15 mouse cellular contexts compared by ENCODE assay signal in the genomic region with DNA sequence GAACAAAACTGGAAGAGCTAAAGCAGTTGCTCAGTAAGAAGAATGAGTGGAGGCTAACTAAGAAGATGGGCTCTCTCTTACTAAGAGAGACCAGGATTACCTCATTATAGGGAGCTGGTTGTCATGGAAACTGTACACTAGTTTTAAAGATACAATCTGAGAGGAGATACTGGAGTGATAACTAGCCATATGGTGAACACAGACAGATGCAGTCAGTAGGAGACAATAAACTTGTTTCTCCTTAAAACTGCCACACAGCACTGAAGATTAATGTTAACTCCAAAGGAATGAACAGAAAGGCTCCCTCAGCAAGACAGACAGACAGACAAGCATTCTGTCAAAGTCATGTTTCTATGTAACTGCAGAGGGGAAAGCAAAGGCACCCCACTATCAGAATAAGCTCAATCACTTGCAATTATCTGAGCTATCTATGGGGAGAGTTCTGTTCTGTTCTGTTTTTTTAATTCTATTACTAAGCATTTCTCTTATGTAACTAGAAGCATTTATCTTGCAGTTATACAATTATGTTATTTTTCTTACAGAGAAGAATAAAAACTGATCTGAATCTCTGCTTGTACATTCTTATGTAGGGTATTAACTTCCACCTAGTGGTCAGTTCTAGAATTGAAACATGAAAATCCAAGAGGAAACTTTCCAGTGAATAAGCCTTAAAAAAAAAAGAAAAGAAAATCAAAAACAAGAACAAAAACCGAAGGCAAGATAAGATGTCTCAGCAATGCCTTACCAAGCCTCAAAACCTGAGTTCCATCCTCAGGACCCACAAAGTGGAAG. TPM values are rescaled to one million over a fixed set of nuclear protein-coding genes. Genes with fewer than 3 reads are reported as not detected.
DNase-seq lines count a peak whose midpoint lies in the region; ATAC-seq and TF ChIP-seq lines count a peak whose summit lies in the region.
"Had no signal": no experiment of that assay in that cellular context is flagged by ENCODE, and none has a peak within 500 bp of the region (broad histone marks: within the 10 kb centered on the region; RNA-seq: fewer than 3 reads in every experiment).

No protein-coding gene starts in this region.

- H3K4me2 ChIP-seq in hindbrain, embryonic 14.5 days (replicated peaks): no peak overlapping the region
- no peak overlapping the region for H3K4me2 ChIP-seq in hindbrain, embryonic 12.5 days (replicated peaks)
- no peak overlapping the region for H3K4me2 ChIP-seq in kidney, embryonic 14.5 days (replicated peaks; ENCODE audit: low read depth, low read length)
- H3K4me2 ChIP-seq: embryonic facial prominence, embryonic 15.5 days had no signal

- H3K9ac ChIP-seq in hindbrain, embryonic 14.5 days: no peak overlapping the region
- no peak overlapping the region for H3K9ac ChIP-seq in hindbrain, embryonic 12.5 days
- H3K9ac ChIP-seq in kidney, embryonic 14.5 days (ENCODE audit: low read depth, low read length): no peak overlapping the region
- H3K9ac ChIP-seq: embryonic facial prominence, embryonic 15.5 days; liver, embryonic 14.5 days had no signal

- no peaks in the 10 kb centered on the region for H3K9me3 ChIP-seq in hindbrain, embryonic 14.5 days (ENCODE audit: control insufficient read depth, low read length)
- no peaks in the 10 kb centered on the region for H3K9me3 ChIP-seq in hindbrain, embryonic 12.5 days (replicated peaks)
- H3K9me3 ChIP-seq in kidney, embryonic 14.5 days (ENCODE audit: control insufficient read depth, low read length): no peaks in the 10 kb centered on the region
- H3K9me3 ChIP-seq: embryonic facial prominence, embryonic 15.5 days had no signal

- 86% methylated on average over 1 of the region's 1 CpGs for WGBS in hindbrain, embryonic 14.5 days
- 93% methylated on average over 1 of the region's 1 CpGs for WGBS in hindbrain, embryonic 12.5 days
- 15% methylated on average over 1 of the region's 1 CpGs for WGBS in lung, adult 2 months
- WGBS in kidney, embryonic 14.5 days: 61% methylated on average over 1 of the region's 1 CpGs

- DNase-seq in hindbrain, embryonic 14.5 days (ENCODE audit: low spot score): peak; percentile 64
- no peak for DNase-seq in lung, adult 2 months
- no peak for DNase-seq in lung, postnatal 14 days
- DNase-seq in Patski (ENCODE audit: low read depth, low spot score): peak; percentile 9
- peak; percentile 1 for DNase-seq in retina, postnatal 7 days (ENCODE audit: low read depth, low spot score)
- DNase-seq in right cerebral cortex, postnatal 4 days: no peak
- DNase-seq: adrenal gland, adult 8-10 months; cerebellum, adult 11 months; heart, postnatal 10 days; kidney, adult 11 months; right cerebral cortex, adult 18-20 months had no signal

- H3K27ac ChIP-seq in hindbrain, embryonic 14.5 days: no peak overlapping the region
- no peak overlapping the region for H3K27ac ChIP-seq in hindbrain, embryonic 12.5 days
- H3K27ac ChIP-seq in kidney, embryonic 14.5 days (ENCODE audit: low read depth, low read length): no peak overlapping the region
- H3K27ac ChIP-seq: embryonic facial prominence, embryonic 15.5 days; liver, embryonic 14.5 days had no signal

- peaks cover 67% of the 10 kb centered on the region for H3K36me3 ChIP-seq in hindbrain, embryonic 14.5 days (replicated peaks; ENCODE audit: control insufficient read depth, insufficient read depth)
- H3K36me3 ChIP-seq in hindbrain, embryonic 12.5 days: peaks cover 52% of the 10 kb centered on the region
- H3K36me3 ChIP-seq in kidney, embryonic 14.5 days (ENCODE audit: control insufficient read depth, insufficient read depth, low read length): peaks cover 70% of the 10 kb centered on the region

- no peaks in the 10 kb centered on the region for H3K4me1 ChIP-seq in hindbrain, embryonic 14.5 days (replicated peaks; ENCODE audit: control insufficient read depth, insufficient read depth, low read length)
- 0 out of 2 replicates have a peak, but pooled peaks cover 2% of the 10 kb centered on the region for H3K4me1 ChIP-seq in hindbrain, embryonic 12.5 days
- no peaks in the 10 kb centered on the region for H3K4me1 ChIP-seq in lung, adult 2 months (ENCODE audit: control insufficient read depth, insufficient read depth, low read length)
- no peaks in the 10 kb centered on the region for H3K4me1 ChIP-seq in kidney, embryonic 14.5 days (ENCODE audit: control insufficient read depth, insufficient read depth, low read length)
- H3K4me1 ChIP-seq: embryonic facial prominence, embryonic 15.5 days had no signal

- POLR2A ChIA-PET in Patski (lab: Charles Lee): no interaction called here

- ATAC-seq in hindbrain, embryonic 14.5 days (ENCODE audit: low FRiP score): no peak
- ATAC-seq in hindbrain, embryonic 12.5 days (ENCODE audit: low FRiP score): no peak
- ATAC-seq in Patski: no peak
- ATAC-seq in kidney, embryonic 14.5 days (ENCODE audit: low FRiP score, low TSS enrichment): no peak

- in situ Hi-C loops in Patski (cut with MboI; ENCODE audit: low pct_unique_long_range_greater_than_20kb): no loop called here

- H3K27me3 ChIP-seq in hindbrain, embryonic 14.5 days (ENCODE audit: control insufficient read depth, insufficient read depth, low read length): no peaks in the 10 kb centered on the region
- H3K27me3 ChIP-seq in hindbrain, embryonic 12.5 days: no peaks in the 10 kb centered on the region
- no peaks in the 10 kb centered on the region for H3K27me3 ChIP-seq in Patski
- H3K27me3 ChIP-seq in kidney, embryonic 14.5 days (ENCODE audit: control insufficient read depth, insufficient read depth, low read length): no peaks in the 10 kb centered on the region
- H3K27me3 ChIP-seq: embryonic facial prominence, embryonic 15.5 days had no signal

- H3K4me3 ChIP-seq in hindbrain, embryonic 14.5 days (replicated peaks; ENCODE audit: low read length): no peak overlapping the region
- H3K4me3 ChIP-seq in hindbrain, embryonic 12.5 days: no peak overlapping the region
- H3K4me3 ChIP-seq in lung, adult 2 months (replicated peaks; ENCODE audit: extremely low read depth, low read depth, low read length): no peak overlapping the region
- no peak overlapping the region for H3K4me3 ChIP-seq in kidney, embryonic 14.5 days (ENCODE audit: low read length)
- H3K4me3 ChIP-seq: embryonic facial prominence, embryonic 15.5 days had no signal

- CTCF ChIA-PET in Patski (lab: Charles Lee): interaction anchor here (1.2 to 1.7 kb wide), 5 partner anchors 10 to 231 kb away, joined by 3 to 6 read pairs (median 4); no protein-coding TSS in a partner anchor

- TF ChIP-seq POLR2A in lung, adult 2 months (IDR thresholded peaks at IDR 0.05; ENCODE audit: borderline replicate concordance, extremely low read depth, low read depth, low read length): no peak

- peak; percentile 1; the same call in 1 of the 2 replicates for TF ChIP-seq CTCF in lung, adult 2 months (IDR thresholded peaks at IDR 0.05; ENCODE audit: insufficient read depth, low read length)
- TF ChIP-seq CTCF in Patski (IDR thresholded peaks at IDR 0.05): peak; percentile 52

RNA-seq across cellular contexts. Expression of gene Tmem171, which starts 34.8 kb away (rescaled TPM):
- not detected in 2 replicates for polyA plus RNA-seq in hindbrain, embryonic 14.5 days (2014; fragmentation: Nextera tagmentation; extraction: Ambion mirVana)
- polyA plus RNA-seq in hindbrain, embryonic 12.5 days (2016; fragmentation: Nextera tagmentation; extraction: Ambion mirVana): 0.18 TPM in 1 of 2 replicates, not detected in the other
- polyA plus RNA-seq in lung, adult 2 months (2012; rRNA removed): 3.6 and 6.6 TPM in 2 replicates
- 116 TPM for polyA plus RNA-seq in Patski (2021)
- 3.6 and 4.3 TPM in 2 replicates for polyA plus RNA-seq in kidney, embryonic 14.5 days (2014; fragmentation: Nextera tagmentation; extraction: Ambion mirVana)

Comparison
In these comparisons a context has a peak if more than half of its experiments do, and no peak if none do; other contexts are left out.
1. DNase-seq: peak in hindbrain, embryonic 14.5 days (single experiment), Patski (single experiment) and retina, postnatal 7 days (single experiment); none in lung, adult 2 months (single experiment), lung, postnatal 14 days (single experiment) and right cerebral cortex, postnatal 4 days (single experiment).
2. RNA of gene Tmem171, which starts 34.8 kb away (polyA plus RNA-seq): 116 TPM in Patski (single experiment); 3.6 to 6.6 TPM in lung, adult 2 months, 3.6 to 4.3 TPM in kidney, embryonic 14.5 days, 0.18 TPM in hindbrain, embryonic 12.5 days and not detected in hindbrain, embryonic 14.5 days; every median in the first group is over 10 times any median in the second.